Mouse (Mus musculus) thymus, adult 2 months (tissue): ENCODE results near the gene Slc9a9.

Experiments used
- CTCF ChIP-seq: fragments of 200-500 bp; IDR thresholded peaks from 2 replicates; pipeline ENCODE4 v1.5.1; 2012; ENCODE audit warnings: mild to moderate bottlenecking, control low read depth, low read length, moderate library complexity, borderline replicate concordance; ENCODE audit not compliant: control insufficient read depth, poor library complexity, insufficient read depth; ENCODE audit errors: extremely low read depth
- POLR2A ChIP-seq: fragments of 200-500 bp; IDR thresholded peaks from 2 replicates; pipeline ENCODE4 v1.6.1; 2012; ENCODE audit warnings: mild to moderate bottlenecking, low read length, control low read depth, moderate library complexity; ENCODE audit not compliant: control insufficient read depth, poor library complexity, insufficient read depth; ENCODE audit errors: extremely low read depth

DNA sequence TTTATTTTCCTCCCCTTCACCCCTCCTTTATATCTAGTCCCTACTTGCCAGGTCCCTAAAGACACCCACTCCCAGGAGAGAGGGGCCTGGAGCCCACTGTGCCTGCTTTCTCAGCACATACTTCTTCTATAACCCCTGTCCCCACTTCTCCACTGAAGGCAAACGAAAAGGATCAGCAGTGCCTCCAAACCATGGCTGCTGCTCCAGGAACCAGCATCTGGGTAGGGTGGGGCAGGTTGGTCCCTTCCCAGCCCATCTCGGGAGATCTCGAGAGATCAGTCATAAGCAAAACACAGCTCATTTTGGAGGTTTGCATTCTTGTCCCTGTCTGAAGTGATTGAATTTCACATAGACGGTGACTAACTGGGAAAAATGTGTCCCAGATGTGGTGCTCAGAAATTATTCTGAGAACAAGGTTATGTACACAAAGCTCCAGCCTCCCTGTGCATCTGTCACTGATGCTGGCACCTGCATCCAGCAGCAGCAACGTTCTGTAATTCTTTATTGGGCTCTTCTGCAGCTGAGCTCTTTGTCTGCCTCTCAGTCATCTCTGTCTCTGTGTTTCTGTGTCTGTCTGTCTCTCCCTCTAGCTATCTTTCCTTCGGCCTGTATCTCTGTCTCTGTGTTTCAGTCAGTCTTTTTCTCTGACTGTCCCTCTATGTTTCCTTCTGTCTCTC, 31.6 kb downstream of the Slc9a9 start:
- TF ChIP-seq CTCF: no peak
- no peak for TF ChIP-seq POLR2A
